Mouse (Mus musculus) left cerebral cortex, adult 8-10 months (tissue): ENCODE data around the gene Stbd1. TPM values are rescaled to one million over a fixed set of nuclear protein-coding genes. Genes with fewer than 3 reads are reported as not detected.

ENCODE experiments used
- DNase-seq, 2 experiments: peaks; one replicate each; pipeline ENCODE4 v3.0.0; 2022; ENCODE audit warnings: low spot score in 2 of 2
- total RNA-seq, 4 experiments: library from RNA; stranded (reverse); gene quantifications; 2 replicates each; pipeline ENCODE4 v1.2.4; 2022

Stbd1 gene
- total RNA-seq, 4 experiments from 2014 or later = 0.78 to 1.3 (median 1.0) TPM

DNA sequence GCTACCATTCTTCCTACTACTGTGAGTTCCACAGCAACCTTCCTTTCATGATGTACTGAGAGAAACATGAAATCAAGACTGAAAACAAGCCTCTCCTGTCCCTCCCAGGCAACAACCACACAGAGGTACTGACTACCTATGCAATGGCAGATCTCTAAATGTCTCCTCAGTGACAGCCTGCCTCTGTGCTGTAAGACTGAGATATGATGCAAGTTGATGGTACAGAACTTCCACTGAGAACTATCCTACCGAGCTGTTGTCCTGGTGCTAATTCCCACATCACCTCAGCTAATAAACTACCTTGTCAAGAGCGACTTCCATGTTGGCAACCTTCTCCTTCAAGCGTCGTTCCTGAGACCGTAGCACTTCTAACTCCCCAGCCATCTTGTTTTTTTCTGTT lies 33.0 kb downstream of the Stbd1 start:
- no peak for DNase-seq

DNA sequence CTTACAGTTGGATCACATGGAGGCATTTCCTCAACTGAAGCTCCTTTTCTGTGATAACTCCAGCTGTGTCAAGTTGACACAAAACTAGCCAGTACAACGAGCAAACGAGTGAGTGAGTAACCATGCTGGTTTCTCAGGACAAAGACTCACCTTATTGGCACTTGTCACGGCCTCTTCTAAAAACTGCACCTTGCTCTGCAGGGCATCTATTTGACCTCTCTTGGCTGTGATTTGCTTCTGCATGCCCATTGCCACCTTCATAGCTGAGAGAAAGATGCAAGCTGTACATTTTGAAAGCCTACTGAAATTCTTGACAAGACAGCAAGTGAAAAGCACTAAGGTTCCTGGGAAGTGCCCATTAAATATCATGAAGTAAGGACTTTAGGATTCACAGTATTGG lies 38.0 kb downstream of the Stbd1 start:
- DNase-seq = no peak

Other genes starting within 250 kb of the Stbd1 start
- 10 to 100 TPM; 26.6 to 32.0 (median 28.6) TPM for gene Nup54, start 167.8 kb upstream of the Stbd1 start, total RNA-seq
- 100 to 1,000 TPM in 3 of 4 experiments, 10 to 100 TPM in 1; 97.5 to 104 (median 102) TPM for gene Scarb2, start 96.2 kb upstream of the Stbd1 start, total RNA-seq
- gene Fam47e, start 48.0 kb upstream of the Stbd1 start, total RNA-seq = 1 to 10 TPM in 1 of 4 experiments, under 1 TPM in 2, not detected in 1; 0.63 to 1.0 (median 0.68) TPM
- under 1 TPM; 0.19 to 0.65 (median 0.35) TPM for gene Ccdc158, start 72.2 kb downstream of the Stbd1 start, total RNA-seq
- gene Shroom3, start 80.4 kb downstream of the Stbd1 start, total RNA-seq = 1 to 10 TPM; 3.4 to 5.6 (median 3.6) TPM